13 mouse cellular contexts compared by ENCODE assay signal in the genomic region with DNA sequence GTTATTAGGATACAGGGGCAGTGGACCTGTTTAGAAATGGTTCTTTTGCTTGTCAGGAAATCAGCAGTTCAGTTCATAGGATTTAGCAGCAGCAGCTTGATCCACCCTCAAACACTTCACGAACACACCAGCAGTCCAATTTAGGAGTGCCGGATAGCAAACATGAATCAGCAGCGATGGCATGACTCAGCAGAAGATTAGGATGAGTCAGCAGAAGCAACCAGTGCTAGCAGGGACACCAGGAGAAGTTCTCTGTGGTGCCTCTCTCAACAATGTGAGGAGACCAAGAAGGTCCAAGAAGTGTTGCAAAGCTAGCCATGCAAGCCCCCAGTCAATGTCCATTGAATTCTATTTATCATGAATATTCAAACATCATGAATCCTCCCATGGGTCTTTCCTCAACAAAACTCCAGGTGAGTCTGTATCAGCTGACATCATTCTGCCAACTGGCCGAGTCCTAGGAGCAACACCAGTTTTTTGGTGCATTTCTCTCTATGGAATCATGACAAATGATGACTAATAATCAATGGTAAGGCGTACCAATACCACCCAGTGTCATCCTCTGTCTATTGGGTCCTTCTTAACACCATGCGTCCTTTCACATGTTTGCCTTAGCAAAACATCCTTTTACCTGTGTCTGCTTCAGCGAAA. TPM values are rescaled to one million over a fixed set of nuclear protein-coding genes. Genes with fewer than 3 reads are reported as not detected.
DNase-seq lines count a peak whose midpoint lies in the region; TF ChIP-seq lines count a peak whose summit lies in the region.
"Had no signal": no experiment of that assay in that cellular context is flagged by ENCODE, and none has a peak within 500 bp of the region (broad histone marks: within the 10 kb centered on the region; RNA-seq: fewer than 3 reads in every experiment).

No protein-coding gene starts in this region.

- H3K79me2 ChIP-seq in MEL (ENCODE audit: control insufficient read depth, insufficient read depth, low read length, poor library complexity), result no peaks in the 10 kb centered on the region

- H3K36me3 ChIP-seq in MEL (ENCODE audit: control insufficient read depth in 1 of 2, insufficient read depth in 2 of 2, low read length in 2 of 2), result peaks cover 0 to 41% of the 10 kb centered on the region in 2 experiments; a peak in 2 of 4 replicates
- H3K36me3 ChIP-seq: heart, embryonic 15.5 days; limb, embryonic 12.5 days had no signal

- H3K4me1 ChIP-seq in MEL (ENCODE audit: control insufficient read depth in 1 of 2, insufficient read depth in 2 of 2, low read length in 2 of 2), result peaks cover 12 to 30% of the 10 kb centered on the region in 2 experiments
- H3K4me1 ChIP-seq: limb, embryonic 12.5 days had no signal

- TF ChIP-seq EP300 in MEL (IDR thresholded peaks at IDR 0.05; ENCODE audit: low read depth in 1 of 2, low read length in 2 of 2), result peak; percentile 61 to 72

- H3K27me3 ChIP-seq in MEL (ENCODE audit: control insufficient read depth in 1 of 2, insufficient read depth in 2 of 2, low read length in 2 of 2), result no peaks in the 10 kb centered on the region
- H3K27me3 ChIP-seq: heart, embryonic 15.5 days; limb, embryonic 12.5 days had no signal

- TF ChIP-seq CTCF in left cerebral cortex, adult 2 months (IDR thresholded peaks at IDR 0.05), result no peak
- no peak for TF ChIP-seq CTCF in MEL (IDR thresholded peaks at IDR 0.05 in 2 of 3, conservative IDR thresholded peaks at IDR 0.05 in 1 of 3; ENCODE audit: control insufficient read depth in 1 of 3, insufficient read depth in 1 of 3, low read depth in 2 of 3, low read length in 3 of 3, poor library complexity in 1 of 3, severe bottlenecking in 1 of 3)

- no peaks in the 10 kb centered on the region for H3K9me3 ChIP-seq in MEL (replicated peaks; ENCODE audit: insufficient read depth, low read length)
- H3K9me3 ChIP-seq: heart, embryonic 15.5 days; limb, embryonic 12.5 days had no signal

- TF ChIP-seq RAD21 in MEL (IDR thresholded peaks at IDR 0.05; ENCODE audit: low read depth, low read length), result no peak

- DNase-seq in left cerebral cortex, adult 2 months (ENCODE audit: extremely low spot score in 1 of 2, low spot score in 2 of 2), result peak; percentile 18 to 25
- DNase-seq in left cerebral cortex, adult 11 months (ENCODE audit: low spot score), result no peak
- peak; percentile 90 for DNase-seq in MEL (ENCODE audit: low read depth, low spot score)
- DNase-seq in c-Kit-positive CD71-positive TER-119-positive erythroid progenitor cells, embryonic 14.5 days (ENCODE audit: low spot score), result peak; percentile 69
- DNase-seq in right cerebral cortex, postnatal 36 days (ENCODE audit: low spot score in 2 of 2), result peak; percentile 9 to 30
- DNase-seq in lung, postnatal 10 days, result no peak
- no peak for DNase-seq in gastrocnemius, adult 8-10 months (ENCODE audit: low spot score in 2 of 2)
- no peak for DNase-seq in cerebellum, adult 18-20 months
- DNase-seq: cerebellum, postnatal 25 days; kidney, adult 8-10 months; thymus, adult 2 months had no signal

- H3K27ac ChIP-seq in left cerebral cortex, adult 2 months, result no peak overlapping the region
- no peak overlapping the region; the same call in 1 of the 2 replicates for H3K27ac ChIP-seq in MEL (ENCODE audit: control insufficient read depth, low read depth, low read length)
- H3K27ac ChIP-seq: heart, embryonic 15.5 days; limb, embryonic 12.5 days had no signal

- intact Hi-C loops in left cerebral cortex, adult 2 months (cut with DNase I), result no loop called here

- no peak for TF ChIP-seq POLR2A in MEL (IDR thresholded peaks at IDR 0.05; ENCODE audit: control insufficient read depth in 1 of 2, insufficient read depth in 1 of 2, low read depth in 1 of 2, low read length in 2 of 2, poor library complexity in 1 of 2)

- H3K9ac ChIP-seq in MEL (ENCODE audit: control insufficient read depth, low read depth, low read length, poor library complexity, severe bottlenecking), result no peak overlapping the region
- H3K9ac ChIP-seq: heart, embryonic 15.5 days; limb, embryonic 12.5 days had no signal

- H3K4me3 ChIP-seq in left cerebral cortex, adult 2 months, result no peak overlapping the region
- H3K4me3 ChIP-seq in MEL (ENCODE audit: control insufficient read depth in 1 of 2, insufficient read depth in 1 of 2, low read depth in 2 of 2, low read length in 2 of 2), result no peak overlapping the region
- H3K4me3 ChIP-seq: heart, embryonic 15.5 days; limb, embryonic 12.5 days had no signal

TF ChIP-seq in MEL, 35 proteins besides CTCF, POLR2A, EP300 and RAD21:
- TF ChIP-seq MAFK (IDR thresholded peaks at IDR 0.05; ENCODE audit: borderline replicate concordance, low read depth, low read length) (peak; percentile 98), TAL1 (IDR thresholded peaks at IDR 0.05; ENCODE audit: low read length) (no peak), ELF1 (IDR thresholded peaks at IDR 0.05; ENCODE audit: low read depth, low read length) (no peak), E2F4 (IDR thresholded peaks at IDR 0.05; ENCODE audit: borderline replicate concordance, low read depth, low read length) (no peak), GATA1 (IDR thresholded peaks at IDR 0.05; ENCODE audit: low read depth, low read length) (no peak), GABPA (IDR thresholded peaks at IDR 0.05; ENCODE audit: low read depth, low read length) (peak; percentile 96), RCOR1 (IDR thresholded peaks at IDR 0.05; ENCODE audit: low read depth, low read length) (no peak), ZC3H11A (IDR thresholded peaks at IDR 0.05; ENCODE audit: low read depth, low read length) (no peak), BHLHE40 (IDR thresholded peaks at IDR 0.05; ENCODE audit: borderline replicate concordance, low read depth, low read length) (no peak), NELFE (IDR thresholded peaks at IDR 0.05; ENCODE audit: low read depth, low read length) (no peak), KAT2A (conservative IDR thresholded peaks at IDR 0.05; ENCODE audit: low read depth, low read length) (no peak), ETS1 (IDR thresholded peaks at IDR 0.05; ENCODE audit: low read depth, low read length) (peak; percentile 86), POLR2AphosphoS5 (IDR thresholded peaks at IDR 0.05; ENCODE audit: borderline replicate concordance, low read depth, low read length) (no peak), CHD1 (IDR thresholded peaks at IDR 0.05; ENCODE audit: low read depth, low read length) (no peak), ZMIZ1 (IDR thresholded peaks at IDR 0.05; ENCODE audit: low read depth, low read length) (no peak), MXI1 (IDR thresholded peaks at IDR 0.05; ENCODE audit: low read depth, low read length) (no peak), POLR2AphosphoS2 (IDR thresholded peaks at IDR 0.05; ENCODE audit: low read length) (no peak), TBP (IDR thresholded peaks at IDR 0.05; ENCODE audit: low read depth, low read length) (no peak), ZNF384 (IDR thresholded peaks at IDR 0.05; ENCODE audit: low read depth, low read length) (no peak), USF2 (IDR thresholded peaks at IDR 0.05; ENCODE audit: borderline replicate concordance in 1 of 2, insufficient read depth in 1 of 2, low read depth in 1 of 2, low read length in 2 of 2) (no peak), SIN3A (IDR thresholded peaks at IDR 0.05; ENCODE audit: low read length) (0 out of 2 replicates have a peak, but pooled peaks have one; percentile 21), ZKSCAN1 (IDR thresholded peaks at IDR 0.05; ENCODE audit: low read depth, low read length) (no peak), TCF12 (IDR thresholded peaks at IDR 0.05; ENCODE audit: low read depth, low read length) (no peak), SMC3 (IDR thresholded peaks at IDR 0.05; ENCODE audit: low read depth, low read length) (no peak), MYC (IDR thresholded peaks at IDR 0.05; ENCODE audit: low read depth, low read length) (no peak), JUND (IDR thresholded peaks at IDR 0.05; ENCODE audit: low read depth, low read length) (no peak), MEF2A (IDR thresholded peaks at IDR 0.05; ENCODE audit: extremely low read depth, insufficient replicate concordance, low read depth, low read length, poor library complexity, severe bottlenecking) (no peak), MYB (IDR thresholded peaks at IDR 0.05; ENCODE audit: low read depth, low read length) (no peak), NRF1 (IDR thresholded peaks at IDR 0.05; ENCODE audit: insufficient read depth, low read depth, low read length, poor library complexity, severe bottlenecking) (no peak), MAZ (IDR thresholded peaks at IDR 0.05; ENCODE audit: low read depth, low read length) (no peak), UBTF (IDR thresholded peaks at IDR 0.05; ENCODE audit: borderline replicate concordance, insufficient read depth, low read depth, low read length) (no peak), CHD2 (IDR thresholded peaks at IDR 0.05; ENCODE audit: low read length) (no peak)

RNA-seq across cellular contexts. Expression of gene Fam129a, which starts 45.7 kb away (rescaled TPM):
- total RNA-seq in left cerebral cortex, adult 2 months (2021), result 1 to 10 TPM; 1.4 to 2.1 TPM
- total RNA-seq in MEL (2012; rRNA removed), result 3.1 and 7.4 TPM in 2 replicates
- polyA plus RNA-seq in MEL (2012; ENCODE audit: insufficient read depth in 1 of 2, insufficient read length in 2 of 2, low read depth in 1 of 2, low replicate concordance in 2 of 2, missing spikeins in 1 of 2), result 10 to 100 TPM in 1 of 2 experiments, 1 to 10 TPM in 1; 8.8 to 67.5 TPM
- total RNA-seq in gastrocnemius, adult 8-10 months (2022), result 10 to 100 TPM in 1 of 4 experiments, 1 to 10 TPM in 3; 5.7 to 11.8 (median 7.9) TPM

Comparison
In these comparisons a context has a peak if more than half of its experiments do, and no peak if none do; other contexts are left out.
1. DNase-seq: peak in left cerebral cortex, adult 2 months (2 of 2), MEL (single experiment), c-Kit-positive CD71-positive TER-119-positive erythroid progenitor cells, embryonic 14.5 days (single experiment) and right cerebral cortex, postnatal 36 days (2 of 2); none in left cerebral cortex, adult 11 months (single experiment), lung, postnatal 10 days (single experiment), gastrocnemius, adult 8-10 months (0 of 2) and cerebellum, adult 18-20 months (0 of 2).